Mouse (Mus musculus): Measurements from ENCODE around the gene Ttc24. TPM values are rescaled to one million over a fixed set of nuclear protein-coding genes. Genes with fewer than 3 reads are reported as not detected.

Ttc24 gene
- not detected in 2 replicates for polyA plus RNA-seq (2012; rRNA removed)

GRCm38 (mm10) chr3:88078204-88078603 lies at the start of gene Ttc24:
Ttc24 (minus strand) TSS chr3:88078304.

GRCm38 (mm10) chr3:88081345-88082223 lies 3.5 kb upstream of the Ttc24 start, which contains the start of gene Iqgap3:
Iqgap3 (plus strand) TSS chr3:88081971.

DNA sequence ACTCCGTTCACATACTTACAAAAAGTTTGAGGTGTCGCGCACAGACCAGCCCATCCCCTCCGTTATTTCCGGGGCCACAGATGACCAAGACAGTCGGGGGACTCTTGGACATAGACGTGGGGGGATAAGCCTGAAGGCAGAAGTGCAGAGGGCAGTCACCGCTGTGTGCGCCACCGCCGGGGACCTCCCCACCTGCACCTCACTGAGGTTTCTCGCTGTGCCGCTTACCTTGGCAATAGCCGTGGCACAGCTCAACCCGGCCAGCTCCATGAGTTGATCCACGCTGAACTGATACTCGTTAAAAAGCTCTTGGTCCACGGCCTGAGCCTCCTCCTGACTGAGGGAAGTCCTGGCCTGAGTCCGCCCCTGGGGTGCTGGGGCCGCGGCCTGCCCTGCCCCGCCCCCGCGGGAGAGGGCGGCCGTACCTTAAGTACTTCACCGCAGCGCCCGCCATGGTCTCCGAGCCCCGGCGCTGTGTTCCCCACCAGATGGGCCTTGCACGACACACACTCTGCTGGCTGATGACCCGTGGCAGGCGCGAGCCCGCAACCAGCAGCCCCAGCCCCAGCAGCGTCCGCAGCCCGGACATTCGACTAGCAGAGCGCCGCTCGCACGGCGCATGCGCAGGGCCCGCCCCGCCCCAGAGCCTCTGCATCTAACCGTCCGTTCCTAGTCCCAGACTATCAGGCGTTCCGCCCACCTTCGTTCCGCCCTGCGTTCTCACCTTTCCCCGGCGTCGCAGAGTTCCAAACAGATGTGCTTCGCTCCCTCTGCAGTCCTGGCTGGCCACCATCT lies 20.0 kb downstream of the Ttc24 start, which contains the start of gene Naxe:
Naxe (minus strand) TSS at position 594 of the 795 bp plus-strand sequence.

GRCm38 (mm10) chr3:88042661-88043421 lies 35.3 kb downstream of the Ttc24 start, which contains the start of gene Gpatch4:
Gpatch4 (plus strand) TSS chr3:88043108.

DNA sequence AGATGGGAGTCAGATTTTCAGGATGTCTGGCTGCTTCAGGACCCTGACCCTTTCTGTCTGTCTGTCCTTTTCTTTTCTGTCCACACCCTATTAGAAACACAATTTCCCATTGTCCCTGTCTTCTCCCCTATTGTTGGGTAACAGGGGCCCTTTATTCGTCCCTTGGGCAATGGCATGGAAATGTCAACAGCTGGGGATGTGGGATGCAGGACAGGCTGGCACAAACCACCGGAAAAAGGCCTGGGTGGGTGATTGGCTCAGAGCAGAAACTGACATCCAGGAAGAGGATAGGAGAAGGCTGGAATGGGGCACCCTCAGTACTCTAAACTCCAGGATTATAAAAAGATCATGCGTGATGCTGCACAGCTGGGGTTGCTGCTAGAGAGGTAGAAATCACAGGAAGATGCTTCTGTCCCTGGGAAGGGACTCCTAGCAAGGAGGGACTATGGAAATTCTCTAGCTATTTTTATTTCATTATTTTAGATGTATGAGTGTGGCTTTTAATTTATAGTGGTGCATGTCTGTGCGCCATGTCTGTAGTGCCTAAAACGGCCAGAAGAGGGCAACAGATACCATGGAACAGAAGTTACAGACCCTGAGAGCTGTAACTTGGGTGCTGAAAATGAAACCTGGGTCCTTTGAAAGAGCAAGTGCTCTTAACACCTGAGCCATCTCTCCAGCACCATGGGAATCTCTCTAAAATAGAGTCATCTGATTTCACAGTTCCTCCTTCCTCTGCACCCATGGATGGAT lies 50.5 kb downstream of the Ttc24 start, which contains the start of gene Hapln2:
Hapln2 (minus strand) TSS at position 150 of the 753 bp plus-strand sequence.

Other genes with a start within 250 kb of the Ttc24 start
- gene Sh2d2a, start 231.5 kb downstream of the Ttc24 start, polyA plus RNA-seq (2012; rRNA removed) = 0.02 TPM in 1 of 2 replicates, not detected in the other
- 55.2 and 62.6 TPM in 2 replicates for gene Prcc, start 192.7 kb downstream of the Ttc24 start, polyA plus RNA-seq (2012; rRNA removed)
- 241 and 830 TPM in 2 replicates for gene Hdgf, start 172.0 kb downstream of the Ttc24 start, polyA plus RNA-seq (2012; rRNA removed)
- gene Mrpl24, start 158.8 kb downstream of the Ttc24 start, polyA plus RNA-seq (2012; rRNA removed) = 127 and 138 TPM in 2 replicates
- 36.5 and 49.1 TPM in 2 replicates for gene Isg20l2, start 148.0 kb downstream of the Ttc24 start, polyA plus RNA-seq (2012; rRNA removed)
- 39.7 and 44.0 TPM in 2 replicates for gene Rrnad1, start 147.6 kb downstream of the Ttc24 start, polyA plus RNA-seq (2012; rRNA removed)
- 308 and 462 TPM in 2 replicates for gene Crabp2, start 129.6 kb downstream of the Ttc24 start, polyA plus RNA-seq (2012; rRNA removed)
- 85.7 and 264 TPM in 2 replicates for gene Nes, start 107.2 kb downstream of the Ttc24 start, polyA plus RNA-seq (2012; rRNA removed)
- 0.38 and 0.47 TPM in 2 replicates for gene Bcan, start 78.1 kb downstream of the Ttc24 start, polyA plus RNA-seq (2012; rRNA removed)
- gene Hapln2, start 50.7 kb downstream of the Ttc24 start, polyA plus RNA-seq (2012; rRNA removed) = 0.24 and 0.36 TPM in 2 replicates
- gene Gpatch4, start 35.2 kb downstream of the Ttc24 start, polyA plus RNA-seq (2012; rRNA removed) = 22.8 and 45.2 TPM in 2 replicates
- 59.9 and 77.1 TPM in 2 replicates for gene Naxe, start 19.8 kb downstream of the Ttc24 start, polyA plus RNA-seq (2012; rRNA removed)
- gene Iqgap3, start 3.7 kb upstream of the Ttc24 start, polyA plus RNA-seq (2012; rRNA removed) = 23.1 and 28.6 TPM in 2 replicates
- gene Mef2d, start 64.1 kb upstream of the Ttc24 start, polyA plus RNA-seq (2012; rRNA removed) = 22.3 and 32.4 TPM in 2 replicates
- gene Rhbg, start 176.4 kb upstream of the Ttc24 start, polyA plus RNA-seq (2012; rRNA removed) = 0.49 and 0.53 TPM in 2 replicates
- gene Gm38392, start 208.9 kb upstream of the Ttc24 start, polyA plus RNA-seq (2012; rRNA removed) = 0.15 and 0.20 TPM in 2 replicates
- 3.8 and 6.7 TPM in 2 replicates for gene Tsacc, start 218.7 kb upstream of the Ttc24 start, polyA plus RNA-seq (2012; rRNA removed)
- gene Cct3, start 218.8 kb upstream of the Ttc24 start, polyA plus RNA-seq (2012; rRNA removed) = 479 and 533 TPM in 2 replicates
- 55.2 and 76.1 TPM in 2 replicates for gene Glmp, start 246.7 kb upstream of the Ttc24 start, polyA plus RNA-seq (2012; rRNA removed)

All from central nervous system, embryonic 11.5 days (tissue).